Mouse (Mus musculus): Measurements from ENCODE around the gene Kcnq1. TPM values are rescaled to one million over a fixed set of nuclear protein-coding genes. Genes with fewer than 3 reads are reported as not detected.

Kcnq1 gene
- polyA plus RNA-seq, 1 experiment: 26.7 TPM

GRCm38 (mm10) chr7:143461920-143462319 lies 355.8 kb downstream of the Kcnq1 start:
- no peak for TF ChIP-seq CTCF (IDR thresholded peaks at IDR 0.05; ENCODE audit: insufficient read depth, low read length)
- no peak for TF ChIP-seq POLR2A (IDR thresholded peaks at IDR 0.05; ENCODE audit: borderline replicate concordance, extremely low read depth, low read depth, low read length)
- peaks cover 4% of the 10 kb centered on the region; the same call in 1 of the 2 replicates for H3K4me1 ChIP-seq (ENCODE audit: control insufficient read depth, insufficient read depth, low read length)
- DNase-seq: no peak
- H3K4me3 ChIP-seq (replicated peaks; ENCODE audit: extremely low read depth, low read depth, low read length): no peak overlapping the region
- 49% methylated on average over 11 of the region's 11 CpGs for WGBS

GRCm38 (mm10) chr7:143462516-143462915 lies 356.4 kb downstream of the Kcnq1 start:
- Histone ChIP-seq H3K4me1 (ENCODE audit: control insufficient read depth, insufficient read depth, low read length) (peaks cover 4% of the 10 kb centered on the region; the same call in 1 of the 2 replicates), H3K4me3 (replicated peaks; ENCODE audit: extremely low read depth, low read depth, low read length) (no peak overlapping the region)
- TF ChIP-seq POLR2A (IDR thresholded peaks at IDR 0.05; ENCODE audit: borderline replicate concordance, extremely low read depth, low read depth, low read length) (no peak), CTCF (IDR thresholded peaks at IDR 0.05; ENCODE audit: insufficient read depth, low read length) (no peak)
- DNase-seq: no peak
- 84% methylated on average over 5 of the region's 5 CpGs for WGBS

GRCm38 (mm10) chr7:143463865-143464415 lies 357.8 kb downstream of the Kcnq1 start:
- WGBS: 29% methylated on average over 11 of the region's 11 CpGs
- Histone ChIP-seq H3K4me3 (replicated peaks; ENCODE audit: extremely low read depth, low read depth, low read length) (no peak overlapping the region), H3K4me1 (ENCODE audit: control insufficient read depth, insufficient read depth, low read length) (peaks cover 4% of the 10 kb centered on the region; the same call in 1 of the 2 replicates)
- TF ChIP-seq CTCF (IDR thresholded peaks at IDR 0.05; ENCODE audit: insufficient read depth, low read length) (peak; percentile 90), POLR2A (IDR thresholded peaks at IDR 0.05; ENCODE audit: borderline replicate concordance, extremely low read depth, low read depth, low read length) (no peak)
- peak; percentile 85 for DNase-seq

- TF ChIP-seq POLR2A (IDR thresholded peaks at IDR 0.05; ENCODE audit: borderline replicate concordance, extremely low read depth, low read depth, low read length) (no peak), CTCF (IDR thresholded peaks at IDR 0.05; ENCODE audit: insufficient read depth, low read length) (no peak)
- Histone ChIP-seq H3K4me3 (replicated peaks; ENCODE audit: extremely low read depth, low read depth, low read length) (no peak overlapping the region), H3K4me1 (ENCODE audit: control insufficient read depth, insufficient read depth, low read length) (peaks cover 4% of the 10 kb centered on the region; the same call in 1 of the 2 replicates)
- DNase-seq: peak; percentile 31
- WGBS: 16% methylated on average over 56 of the region's 56 CpGs
Measured at GRCm38 (mm10) chr7:143464811-143465560, 358.8 kb downstream of the Kcnq1 start.

GRCm38 (mm10) chr7:143466099-143466677 lies 360.0 kb downstream of the Kcnq1 start:
- DNase-seq: peak; percentile 85
- WGBS: 37% methylated on average over 14 of the region's 14 CpGs
- H3K4me1 ChIP-seq (ENCODE audit: control insufficient read depth, insufficient read depth, low read length): no peaks in the 10 kb centered on the region
- peak; percentile 85 for TF ChIP-seq CTCF (IDR thresholded peaks at IDR 0.05; ENCODE audit: insufficient read depth, low read length)
- no peak for TF ChIP-seq POLR2A (IDR thresholded peaks at IDR 0.05; ENCODE audit: borderline replicate concordance, extremely low read depth, low read depth, low read length)
- H3K4me3 ChIP-seq (replicated peaks; ENCODE audit: extremely low read depth, low read depth, low read length): no peak overlapping the region

- WGBS: 38% methylated on average over 6 of the region's 6 CpGs
- Histone ChIP-seq H3K4me1 (ENCODE audit: control insufficient read depth, insufficient read depth, low read length) (no peaks in the 10 kb centered on the region), H3K4me3 (replicated peaks; ENCODE audit: extremely low read depth, low read depth, low read length) (no peak overlapping the region)
- DNase-seq: no peak
- no peak for TF ChIP-seq POLR2A (IDR thresholded peaks at IDR 0.05; ENCODE audit: borderline replicate concordance, extremely low read depth, low read depth, low read length)
- TF ChIP-seq CTCF (IDR thresholded peaks at IDR 0.05; ENCODE audit: insufficient read depth, low read length): no peak
Measured at GRCm38 (mm10) chr7:143467714-143468113, 361.6 kb downstream of the Kcnq1 start.

GRCm38 (mm10) chr7:143469946-143470345 lies 363.8 kb downstream of the Kcnq1 start:
- peak; percentile 75 for DNase-seq
- WGBS: 9% methylated on average over 8 of the region's 8 CpGs
- TF ChIP-seq CTCF (IDR thresholded peaks at IDR 0.05; ENCODE audit: insufficient read depth, low read length) (peak; percentile 91), POLR2A (IDR thresholded peaks at IDR 0.05; ENCODE audit: borderline replicate concordance, extremely low read depth, low read depth, low read length) (no peak)
- Histone ChIP-seq H3K4me1 (ENCODE audit: control insufficient read depth, insufficient read depth, low read length) (peaks cover 2% of the 10 kb centered on the region; the same call in 1 of the 2 replicates), H3K4me3 (replicated peaks; ENCODE audit: extremely low read depth, low read depth, low read length) (no peak overlapping the region)

GRCm38 (mm10) chr7:143473347-143474101 lies 367.4 kb downstream of the Kcnq1 start, which contains the start of gene Slc22a18:
Gene Slc22a18 (plus strand): TSS chr7:143473736.
- WGBS: 23% methylated on average over 4 of the region's 4 CpGs
- TF ChIP-seq CTCF (IDR thresholded peaks at IDR 0.05; ENCODE audit: insufficient read depth, low read length) (no peak), POLR2A (IDR thresholded peaks at IDR 0.05; ENCODE audit: borderline replicate concordance, extremely low read depth, low read depth, low read length) (peak; percentile 61; the same call in 1 of the 2 replicates)
- Histone ChIP-seq H3K4me3 (replicated peaks; ENCODE audit: extremely low read depth, low read depth, low read length) (peak within 1 kb of the TSS; percentile 11), H3K4me1 (ENCODE audit: control insufficient read depth, insufficient read depth, low read length) (peaks cover 2% of the 10 kb centered on the region; the same call in 1 of the 2 replicates)
- peak; percentile 51 for DNase-seq

- Histone ChIP-seq H3K4me3 (replicated peaks; ENCODE audit: extremely low read depth, low read depth, low read length) (no peak overlapping the region), H3K4me1 (ENCODE audit: control insufficient read depth, insufficient read depth, low read length) (peaks cover 2% of the 10 kb centered on the region; the same call in 1 of the 2 replicates)
- DNase-seq: no peak
- WGBS: 36% methylated on average over 10 of the region's 10 CpGs
- no peak for TF ChIP-seq CTCF (IDR thresholded peaks at IDR 0.05; ENCODE audit: insufficient read depth, low read length)
Measured at GRCm38 (mm10) chr7:143474811-143475210, 368.6 kb downstream of the Kcnq1 start.
